Mouse (Mus musculus): ENCODE data around the gene Fkbpl.

DNA sequence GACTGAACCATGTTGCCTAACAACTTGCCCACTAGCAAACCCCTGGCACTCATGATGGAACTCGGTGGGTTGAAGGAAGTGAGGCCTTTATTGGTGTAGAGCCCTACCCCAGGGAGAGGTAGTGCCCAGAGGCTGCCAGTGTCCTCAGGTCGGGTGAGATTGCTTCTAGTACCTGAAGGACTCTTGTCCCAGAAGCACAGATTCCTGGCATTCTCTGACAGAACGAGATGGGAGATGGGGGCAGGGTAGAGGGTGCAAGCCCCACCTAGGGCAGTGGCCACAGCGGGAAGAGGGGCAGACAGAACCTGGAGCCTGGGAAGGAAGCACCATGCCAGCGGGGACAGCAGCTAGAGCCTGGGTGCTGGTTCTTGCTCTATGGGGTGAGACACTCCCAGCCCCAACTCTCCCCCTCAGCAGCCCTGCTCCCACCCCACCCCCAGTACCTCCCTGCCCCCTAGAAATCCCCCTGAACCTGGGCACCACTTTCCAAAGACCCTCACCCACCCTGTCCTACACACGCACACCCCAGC lies 46.9 kb upstream of the Fkbpl start, which contains the start of gene Ager:
- TF ChIP-seq EP300 (optimal IDR thresholded peaks at IDR 0.05): no peak
- TF ChIP-seq CTCF (IDR thresholded peaks at IDR 0.05; ENCODE audit: low read depth): no peak

All from stomach, postnatal 0 days (tissue).